Mouse (Mus musculus) megakaryocyte, adult 5-6 weeks (primary cell): ENCODE measurements around the gene Cln5. TPM values are rescaled to one million over a fixed set of nuclear protein-coding genes. Genes with fewer than 3 reads are reported as not detected.

ENCODE experiments used
- ATAC-seq: 2 replicates; pipeline ENCODE4 v1.8.0; 2016; ENCODE audit warnings: mild to moderate bottlenecking, inconsistent platforms; ENCODE audit not compliant: poor library complexity, severe bottlenecking
- total RNA-seq, 2 experiments: library from RNA; stranded (forward) in 1 of 2; stranded (reverse) in 1 of 2; fragments of 153-499, 151-499 nt in 1 of 2; fragments of 221-1000, 200-1000 nt in 1 of 2; gene quantifications; 2 replicates each; pipeline versions ENCODE4 v1.2.3 to v1.2.4; 2015 to 2017

Gene Cln5
- 77.7 and 81.1 TPM in 2 replicates for total RNA-seq (2015)
- 77.6 and 82.9 TPM in 2 replicates for total RNA-seq (2017)

DNA sequence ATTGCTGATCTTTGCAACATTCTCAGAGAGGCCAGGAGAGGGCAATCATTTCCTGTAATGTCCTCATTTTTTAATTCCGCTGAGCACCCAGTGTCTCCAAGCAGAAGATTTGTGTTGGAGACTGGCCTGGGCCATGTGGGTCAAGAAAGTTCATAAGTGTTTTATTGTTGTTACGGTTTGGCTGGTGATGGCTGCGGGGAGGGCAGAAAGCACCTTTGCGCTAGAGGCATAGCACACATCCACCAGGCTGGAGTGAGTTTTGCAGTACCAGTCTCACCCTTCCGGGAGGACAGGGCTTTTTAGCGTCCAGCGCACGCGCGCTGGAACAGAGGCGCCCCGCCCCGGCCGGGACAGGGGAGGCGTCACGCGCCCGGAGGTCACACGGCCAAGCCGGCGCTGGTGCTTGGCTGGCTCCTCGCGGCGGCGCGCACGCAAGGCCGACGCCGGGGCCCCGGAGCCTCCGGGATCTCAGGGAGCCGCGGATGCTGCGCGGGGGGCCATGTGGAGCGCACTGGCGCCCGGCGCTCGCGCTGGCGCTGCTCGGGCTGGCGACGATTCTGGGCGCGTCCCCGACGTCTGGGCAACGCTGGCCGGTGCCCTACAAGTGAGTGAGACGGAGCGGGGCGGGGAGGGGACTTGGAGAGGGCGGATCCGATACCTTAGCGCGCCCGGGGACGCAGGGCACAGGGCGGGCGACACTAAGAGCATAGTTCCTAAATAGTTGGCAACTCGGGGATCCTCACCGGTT is at the start of gene Cln5:
Gene Cln5, plus strand, starts transcription at position 353 of the 748 bp plus-strand sequence.
- ATAC-seq: peak; percentile 74

DNA sequence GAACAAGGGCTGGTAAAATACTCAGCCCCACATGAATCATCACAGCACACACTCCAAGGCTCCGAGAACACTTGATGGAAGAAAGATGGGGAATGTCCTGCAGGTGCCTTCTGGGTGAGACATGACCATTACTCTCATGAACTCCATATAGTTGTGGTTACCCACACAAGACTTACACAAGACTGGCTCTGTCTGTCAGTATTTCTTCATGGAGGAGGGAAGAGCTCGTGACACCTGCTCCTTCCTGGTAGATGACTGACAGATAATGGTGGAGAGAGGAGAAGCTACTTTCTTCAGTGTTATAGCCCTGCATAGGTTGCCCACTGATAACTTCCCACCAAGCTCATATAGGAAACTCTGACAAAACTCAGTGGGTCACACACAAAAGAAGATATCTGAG is 40.8 kb upstream of the Cln5 start:
- ATAC-seq: peak; percentile 67

DNA sequence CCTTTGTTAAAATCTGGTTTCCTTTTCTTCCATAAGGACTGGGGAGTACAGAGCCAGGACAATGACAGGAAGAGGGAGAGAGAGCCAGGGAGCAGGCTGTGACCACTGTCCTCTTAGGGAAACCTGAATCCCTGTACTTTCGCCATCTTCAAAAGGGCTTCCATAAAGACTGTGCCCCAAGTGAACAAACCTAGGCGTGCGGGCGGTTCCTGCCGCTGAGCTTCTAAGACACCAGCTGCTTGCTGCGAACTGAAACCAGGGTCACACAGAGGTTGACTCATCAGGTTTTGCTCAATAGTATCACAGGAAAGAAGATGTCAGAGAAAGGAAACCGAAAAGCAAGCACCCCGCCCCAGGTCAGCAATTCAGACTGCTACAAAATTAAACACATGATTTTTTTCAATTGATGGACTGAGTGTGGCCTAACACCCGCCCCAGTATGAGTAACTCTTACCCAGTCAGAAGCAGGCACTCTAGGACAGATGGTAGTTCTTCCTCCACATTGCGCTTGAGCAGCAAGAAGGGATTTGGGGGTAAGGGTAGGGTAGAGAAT is 36.7 kb upstream of the Cln5 start:
- ATAC-seq: peak; percentile 78

DNA sequence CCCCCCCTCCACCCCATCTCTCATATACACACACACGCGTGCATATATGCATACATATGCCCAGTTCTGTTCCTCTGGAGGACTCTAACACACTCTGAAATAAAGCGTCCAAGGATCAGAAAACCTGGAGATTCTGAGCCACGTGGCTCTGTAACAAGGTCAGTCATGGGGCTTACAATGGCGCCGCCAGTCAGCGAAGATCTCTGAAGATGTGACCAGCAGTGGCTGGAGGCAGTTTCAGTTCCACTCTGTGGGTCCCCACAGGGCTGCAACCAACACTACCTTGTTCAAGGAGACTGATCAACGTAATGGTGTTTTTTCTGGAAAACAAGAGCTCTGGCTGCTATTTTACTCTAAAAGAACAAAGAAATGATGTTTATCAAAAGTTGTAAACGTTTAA is 35.9 kb upstream of the Cln5 start:
- ATAC-seq: peak; percentile 43

DNA sequence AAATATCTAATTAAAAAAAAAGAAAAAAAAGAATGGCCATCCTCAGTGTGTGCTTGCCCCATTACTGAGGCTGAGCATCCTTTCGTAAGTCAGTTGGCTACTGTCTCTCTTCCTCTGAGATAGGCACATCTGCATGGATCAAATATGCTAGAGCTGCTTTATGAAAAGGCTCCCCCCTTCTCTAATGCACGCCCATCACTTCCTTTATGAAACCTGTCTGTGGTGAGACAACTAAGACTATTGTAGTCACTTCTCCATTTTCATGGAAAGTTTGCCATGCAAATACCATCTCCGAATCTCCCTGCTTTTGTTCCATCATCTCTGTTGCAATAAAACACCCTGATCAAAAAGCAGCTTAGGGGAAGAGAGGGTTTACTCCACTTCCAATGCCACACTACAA is 33.0 kb upstream of the Cln5 start:
- peak; percentile 72 for ATAC-seq

DNA sequence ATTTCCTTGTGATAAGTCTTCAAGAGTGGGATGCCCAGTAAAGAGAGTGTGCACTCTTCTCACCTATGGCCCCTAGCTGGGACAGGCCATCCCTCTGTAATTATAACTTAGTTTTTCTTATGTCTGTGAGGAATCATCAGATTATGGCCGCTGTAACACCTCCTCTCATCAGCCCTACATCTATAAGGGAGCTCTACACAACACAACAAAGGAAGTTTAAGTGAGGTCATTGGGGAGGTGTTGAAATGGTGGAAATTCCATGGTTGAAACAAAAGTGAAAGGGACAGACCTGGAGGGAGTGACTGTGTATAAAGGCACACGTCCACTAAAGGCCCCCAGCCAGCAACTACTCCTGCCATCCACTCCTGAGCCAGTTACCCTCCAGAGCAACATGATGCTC is 23.3 kb upstream of the Cln5 start, which contains the start of gene Acod1:
Gene Acod1, plus strand, starts transcription at position 301 of the 400 bp plus-strand sequence.
- no peak for ATAC-seq

DNA sequence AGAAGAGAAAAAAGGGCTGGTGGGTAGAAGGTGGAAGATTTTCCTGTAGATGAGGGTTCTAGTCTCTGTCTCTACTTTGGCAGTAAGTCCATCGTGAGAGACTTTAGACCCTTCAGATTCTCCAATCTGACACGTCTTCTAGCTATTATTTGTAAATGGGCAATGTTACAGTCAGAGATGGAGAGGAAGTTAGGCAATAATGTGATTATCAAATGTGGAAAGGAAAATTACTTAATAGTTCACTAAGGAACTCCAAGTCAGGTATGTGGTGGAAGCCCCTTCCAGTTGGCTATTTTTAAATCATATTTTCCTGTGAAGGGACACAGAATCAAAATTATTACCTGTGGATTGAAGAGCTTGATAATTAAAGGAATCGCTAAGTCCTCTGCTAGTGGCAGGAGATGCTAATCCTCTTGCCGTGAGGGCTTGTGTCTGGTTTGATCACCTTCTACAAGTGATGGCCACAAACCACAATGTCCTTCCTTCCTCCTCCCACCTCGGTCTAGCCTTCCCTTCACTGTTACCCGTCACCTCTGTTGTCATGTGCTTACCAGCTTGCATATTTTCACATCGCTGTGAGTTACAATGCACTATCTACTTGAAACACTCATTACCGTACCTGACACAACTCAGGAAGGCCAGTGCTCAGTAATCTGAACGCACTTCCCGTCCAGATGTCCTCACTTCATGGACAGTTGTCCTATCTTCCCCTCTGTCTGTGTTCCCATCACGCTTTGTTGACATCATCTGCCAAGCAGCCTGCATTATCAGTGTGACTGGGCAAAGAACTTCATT is 21.5 kb upstream of the Cln5 start:
- ATAC-seq: peak; percentile 79

DNA sequence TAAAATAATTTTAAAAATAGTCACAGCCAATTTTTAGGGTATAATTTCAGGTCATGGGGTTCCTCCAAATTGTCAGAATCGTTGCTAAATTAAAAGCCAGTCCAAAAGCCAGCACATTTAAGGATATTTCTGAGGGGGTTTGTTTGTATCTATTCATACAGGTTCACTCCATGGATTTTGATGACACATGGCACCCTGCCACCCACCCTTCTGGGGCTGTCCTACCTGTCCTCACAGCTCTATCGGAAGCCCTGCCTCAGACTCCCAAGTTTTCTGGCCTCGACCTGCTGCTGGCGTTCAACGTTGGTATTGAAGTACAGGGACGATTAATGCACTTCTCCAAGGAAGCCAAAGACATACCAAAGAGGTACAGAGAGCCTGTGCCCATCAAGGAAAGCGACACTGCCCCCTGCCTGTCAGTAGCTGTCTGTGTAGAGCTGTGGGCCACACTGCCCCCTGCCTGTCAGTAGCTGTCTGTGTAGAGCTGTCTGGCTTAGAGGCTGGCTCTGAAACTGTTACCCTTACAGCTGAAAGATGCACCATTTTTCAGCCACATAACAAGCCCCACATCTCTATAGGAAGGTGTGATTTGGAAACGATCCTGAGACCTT is 18.8 kb upstream of the Cln5 start:
- ATAC-seq: peak; percentile 81

DNA sequence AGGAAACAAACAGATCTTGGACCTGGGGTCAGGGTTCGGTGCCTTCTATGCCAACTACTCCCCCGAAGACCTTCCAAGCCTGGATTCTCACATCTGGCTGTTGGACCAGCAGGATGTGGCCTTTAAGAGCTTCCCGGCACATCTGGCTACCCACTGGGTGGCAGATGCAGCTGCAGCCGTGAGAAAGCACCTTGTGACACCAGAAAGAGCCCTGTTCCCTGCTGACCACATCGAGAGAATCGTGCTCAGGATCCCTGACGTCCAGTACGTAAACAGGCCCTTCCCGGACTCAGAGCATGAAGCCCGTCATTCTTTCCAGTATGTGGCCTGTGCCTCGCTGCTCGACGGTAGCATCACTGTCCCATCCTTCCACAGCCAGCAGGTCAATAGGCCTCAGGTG is 15.3 kb upstream of the Cln5 start:
- no peak for ATAC-seq

DNA sequence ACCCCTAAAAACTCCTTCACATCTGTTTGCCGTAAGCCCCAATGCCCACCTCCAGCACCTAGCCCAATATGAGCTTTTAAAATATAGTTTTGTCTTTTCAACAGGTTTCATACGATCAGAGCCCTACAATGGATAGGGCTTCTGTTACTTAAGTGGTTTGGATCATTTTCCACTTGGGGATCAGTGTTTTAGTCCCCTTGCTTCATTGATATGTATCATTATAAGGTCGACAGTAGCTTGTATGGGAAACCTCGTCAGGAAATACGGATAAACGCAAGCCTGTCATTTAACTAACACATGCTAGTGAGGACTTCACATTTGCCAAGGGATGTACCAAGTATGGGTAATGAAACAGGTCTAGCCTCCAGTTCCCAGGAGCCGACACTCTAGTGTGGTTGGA is 13.4 kb upstream of the Cln5 start:
- no peak for ATAC-seq

DNA sequence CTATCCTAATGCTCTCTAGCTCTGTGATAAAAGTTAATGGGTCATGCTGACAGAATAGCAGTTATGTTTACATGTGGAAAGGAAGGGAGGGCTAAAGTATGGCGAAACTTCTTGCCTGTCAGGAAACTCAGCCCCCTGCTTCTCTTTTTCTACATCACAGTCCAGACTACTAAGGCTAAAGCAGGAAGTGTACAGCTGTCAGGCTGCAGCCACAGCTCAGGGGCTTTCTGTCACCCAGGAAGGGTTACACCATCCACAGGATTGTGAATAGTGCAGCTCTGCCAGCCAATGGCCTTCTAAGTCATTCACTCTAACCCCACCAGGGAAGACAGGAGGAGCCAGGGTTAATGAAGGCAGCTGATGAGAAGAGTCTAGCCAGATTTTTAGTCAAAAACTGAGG is 11.0 kb upstream of the Cln5 start:
- ATAC-seq: peak; percentile 93

DNA sequence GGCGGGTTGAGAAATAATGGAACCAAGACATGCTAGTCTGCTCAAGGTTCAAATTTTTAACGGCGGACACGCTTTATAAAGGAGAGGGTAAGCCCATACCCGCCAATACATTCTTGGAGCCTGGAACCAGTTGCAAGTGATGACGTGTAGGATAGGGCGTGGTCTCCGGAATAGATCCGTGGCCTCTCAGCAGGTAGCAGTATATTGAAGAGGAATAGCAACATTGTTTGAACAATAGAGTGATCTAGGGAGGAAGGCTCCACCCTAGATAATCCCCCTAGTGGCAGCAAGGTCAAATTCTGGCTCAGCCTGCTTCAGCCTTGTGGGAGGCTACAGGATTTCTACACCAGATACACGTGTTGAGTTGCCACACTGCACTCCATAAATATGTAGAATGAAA is 10.5 kb upstream of the Cln5 start:
- ATAC-seq: peak; percentile 50

DNA sequence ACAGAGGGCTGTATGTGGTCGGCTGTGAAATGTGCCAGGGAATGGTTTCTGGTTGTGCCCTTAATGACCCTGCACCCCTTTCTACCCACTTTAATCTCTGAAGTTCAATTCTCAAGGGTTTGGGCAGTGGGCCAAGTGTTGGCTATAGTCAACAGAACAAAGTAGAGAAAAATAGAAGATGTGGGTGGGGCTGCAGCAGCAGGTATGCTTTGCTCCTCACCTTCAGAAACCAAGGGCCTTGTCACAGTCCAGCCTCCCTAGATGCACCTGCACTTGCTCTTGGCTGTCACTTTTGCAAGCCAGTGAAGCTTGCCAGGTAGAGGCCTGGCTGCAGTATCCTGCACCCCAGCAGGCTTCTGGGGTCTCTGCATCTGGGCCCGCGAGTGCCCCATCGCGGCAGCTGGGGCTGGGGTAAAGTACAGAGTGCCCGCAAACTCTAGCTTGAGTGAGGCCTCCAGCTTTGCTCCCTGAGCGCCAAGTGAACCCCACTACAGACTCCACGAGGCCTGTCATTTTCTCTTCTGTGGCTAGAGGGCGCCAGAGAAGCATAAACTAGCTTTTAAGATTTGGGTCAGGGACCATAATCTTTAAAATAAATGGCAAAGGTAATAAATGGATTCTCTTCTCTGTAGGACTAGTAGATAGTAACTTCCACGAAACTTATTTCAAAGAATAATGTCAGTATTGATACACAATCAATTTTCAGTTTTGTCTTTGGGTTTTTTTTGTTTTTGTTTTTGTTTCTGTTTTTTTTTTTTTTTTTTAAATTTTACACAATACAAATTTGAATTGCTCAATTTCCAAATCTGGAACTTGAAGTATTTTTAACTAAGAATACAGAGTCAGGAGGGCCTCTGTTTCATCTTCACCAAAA is 4.5 kb upstream of the Cln5 start:
- peak; percentile 47 for ATAC-seq

DNA sequence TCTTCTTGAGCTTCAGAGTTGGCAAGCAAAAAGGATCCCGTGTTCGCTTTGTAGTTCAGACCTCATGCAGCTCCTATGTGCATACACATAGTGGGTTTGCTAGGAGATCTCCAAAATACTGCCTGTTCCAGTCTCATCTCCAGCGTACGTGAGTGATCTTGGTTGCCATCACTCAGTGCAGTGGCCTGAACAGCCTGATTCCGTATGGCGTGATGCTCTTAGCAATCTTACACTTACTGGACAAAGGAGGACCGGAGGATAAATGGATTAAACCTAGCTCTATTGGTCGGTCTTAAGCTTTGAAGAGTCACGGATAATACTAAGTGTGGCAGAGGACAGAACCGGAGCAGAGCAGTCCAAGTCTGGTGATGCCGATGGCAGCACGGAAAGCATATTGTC is 552 bp upstream of the Cln5 start:
- peak; percentile 1 for ATAC-seq

DNA sequence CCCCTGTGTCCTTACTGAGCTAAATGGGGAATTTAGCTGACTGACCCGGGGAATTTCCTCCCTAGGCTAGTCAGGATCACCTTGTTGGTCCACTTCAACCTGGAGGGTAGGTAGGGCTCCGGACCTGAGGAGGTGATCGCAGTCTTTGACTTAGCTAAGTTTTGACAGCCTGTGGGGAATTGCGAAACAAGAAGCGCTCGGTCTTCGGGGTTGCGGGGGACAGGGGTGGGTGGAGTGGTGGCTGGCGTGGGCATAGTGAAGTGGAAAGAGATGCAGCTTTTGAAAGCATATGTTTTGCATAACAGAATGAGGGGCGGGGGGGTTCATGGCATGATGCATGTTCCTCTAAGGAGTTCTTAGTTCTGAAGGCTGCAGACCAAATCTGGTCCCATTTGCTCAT is 774 bp downstream of the Cln5 start:
- ATAC-seq: peak; percentile 48

DNA sequence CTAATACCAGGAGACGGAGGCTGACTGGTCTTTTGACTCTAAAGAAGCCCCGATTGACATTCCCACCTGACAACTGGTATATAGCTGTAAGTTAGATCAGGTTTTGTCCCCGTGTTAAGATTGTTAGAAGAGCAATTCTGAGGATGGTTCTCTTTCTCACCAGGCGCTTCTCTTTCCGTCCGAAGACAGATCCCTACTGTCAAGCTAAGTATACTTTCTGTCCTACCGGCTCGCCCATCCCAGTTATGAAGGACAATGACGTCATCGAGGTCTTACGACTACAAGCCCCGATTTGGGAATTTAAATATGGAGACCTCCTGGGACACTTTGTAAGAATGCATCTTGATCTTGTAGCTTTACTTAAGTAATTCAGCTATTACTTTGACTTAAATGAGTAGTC is 1.5 kb downstream of the Cln5 start:
- no peak for ATAC-seq

DNA sequence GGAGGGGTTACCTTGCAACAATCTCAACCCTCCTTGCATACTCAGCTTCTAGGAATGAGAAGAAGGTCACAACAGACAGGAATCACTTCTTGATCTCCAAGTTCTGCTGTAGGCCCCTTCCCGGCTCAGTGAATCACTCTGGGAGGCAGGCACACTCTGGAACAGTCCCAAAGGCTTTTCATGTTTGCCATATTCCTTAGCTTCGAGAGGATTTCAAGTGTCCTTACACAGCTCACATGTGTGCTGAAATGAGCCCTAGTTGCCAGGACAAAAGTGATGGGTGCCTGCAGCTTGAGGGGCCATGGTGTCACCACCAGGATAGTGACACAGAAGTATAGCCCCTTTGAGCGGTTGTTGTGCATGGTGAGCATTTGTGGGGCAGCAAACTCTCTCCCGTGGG is 2.7 kb downstream of the Cln5 start:
- ATAC-seq: no peak

DNA sequence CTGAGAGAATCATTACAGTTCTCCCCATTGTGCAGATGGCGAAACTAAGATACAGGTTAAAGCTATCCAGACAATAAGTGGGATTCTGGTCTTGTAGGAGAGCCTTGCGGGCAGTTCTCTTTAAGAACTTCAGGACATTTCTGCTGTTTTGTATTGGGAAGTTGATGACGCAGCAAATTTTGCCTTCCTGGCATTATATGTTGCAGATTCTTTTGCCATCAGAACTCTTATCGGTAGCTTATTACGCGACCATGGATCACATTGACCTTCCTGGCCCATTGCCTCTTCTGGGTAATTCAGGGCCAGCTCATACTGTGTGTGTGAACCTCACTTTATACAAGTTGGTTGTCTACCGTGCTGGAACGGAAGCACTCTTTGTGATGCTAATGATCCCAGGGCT is 3.8 kb downstream of the Cln5 start:
- no peak for ATAC-seq

DNA sequence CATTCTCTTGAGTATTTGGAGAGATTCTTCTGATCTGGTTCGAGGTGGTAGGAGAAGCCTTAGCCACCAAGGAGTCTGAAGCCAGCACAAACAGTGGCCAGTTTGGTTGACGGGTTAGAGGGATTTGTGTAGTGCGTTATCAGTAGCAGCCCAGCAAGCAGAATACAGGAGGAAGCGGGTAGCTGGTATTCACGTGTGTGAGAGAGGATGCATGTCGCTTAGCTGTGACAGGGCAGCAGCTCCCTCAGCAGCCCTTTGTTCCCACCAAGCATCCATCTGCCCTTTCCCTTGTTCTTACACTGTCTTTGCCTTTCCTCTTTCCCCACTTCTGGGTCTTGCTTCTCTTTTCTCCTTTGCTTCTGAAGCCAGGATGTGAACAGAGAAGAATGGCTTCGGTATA is 5.2 kb downstream of the Cln5 start:
- no peak for ATAC-seq

DNA sequence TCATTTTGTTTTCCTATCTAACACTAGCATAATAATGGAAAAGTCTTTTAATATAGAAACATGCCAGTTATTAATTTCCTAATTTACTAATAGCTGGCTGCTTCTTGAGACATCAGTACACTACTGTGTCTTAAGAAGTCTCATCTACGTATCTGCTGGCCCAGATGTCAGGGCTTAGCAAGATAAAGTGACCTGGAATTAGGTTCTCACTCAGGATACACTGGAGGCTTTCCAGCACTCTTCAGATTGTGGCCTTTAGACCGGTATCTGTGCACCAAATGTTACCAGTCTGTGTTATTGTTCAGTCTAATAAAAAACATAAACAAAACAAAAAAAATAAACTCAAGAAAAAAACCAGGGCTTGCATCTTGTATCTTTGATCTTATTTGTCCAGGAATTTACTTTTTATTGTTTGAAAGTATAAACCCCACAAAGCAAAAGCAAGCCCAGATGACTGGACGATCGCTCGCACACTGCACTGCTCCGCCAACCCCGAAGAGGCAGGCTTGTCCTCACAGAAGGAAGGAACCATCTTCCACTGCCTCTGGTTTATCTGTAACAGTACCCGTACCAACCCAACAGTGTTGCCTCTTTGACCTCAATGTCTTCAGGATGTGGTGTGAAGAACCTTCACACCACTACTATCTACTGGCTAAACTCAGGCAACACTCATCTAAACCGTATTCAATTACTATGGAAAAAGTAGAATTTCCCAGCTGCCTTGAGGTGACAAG is 7.4 kb downstream of the Cln5 start:
- ATAC-seq: peak; percentile 16; the same call in 1 of the 2 replicates
